Mouse (Mus musculus) frontal cortex, postnatal 25 days (tissue): Measurements from ENCODE around the gene Gmpr2.

ENCODE experiments used
- DNase-seq, 2 experiments: peaks; one replicate each; pipeline ENCODE4 v3.0.0; 2022; ENCODE audit warnings: low spot score in 2 of 2

Gmpr2 gene

GRCm38 (mm10) chr14:55671833-55672740 lies at the start of gene Gmpr2, which contains the start of gene Nedd8:
Gmpr2 (plus strand) TSS chr14:55671941.
Nedd8 (minus strand) TSS chr14:55672124.
- DNase-seq, result peak; percentile 87 to 90

GRCm38 (mm10) chr14:55628077-55628827 lies 43.5 kb upstream of the Gmpr2 start:
- DNase-seq, result no peak

- DNase-seq, result peak; percentile 25 to 41
These were observed 42.4 kb upstream of the Gmpr2 start for GRCm38 (mm10) chr14:55629312-55629711.

GRCm38 (mm10) chr14:55634874-55635522 lies 36.7 kb upstream of the Gmpr2 start:
- DNase-seq, result no peak

GRCm38 (mm10) chr14:55635523-55636007 lies 36.2 kb upstream of the Gmpr2 start, which contains the start of gene Ipo4:
Ipo4 (minus strand) TSS chr14:55635957.
- peak; percentile 64 to 79 for DNase-seq

GRCm38 (mm10) chr14:55637795-55638194 lies 33.9 kb upstream of the Gmpr2 start, which contains the start of gene Gm49378:
Gm49378 (minus strand) TSS chr14:55637895.
- DNase-seq, result no peak

- DNase-seq, result no peak
These were observed 30.9 kb upstream of the Gmpr2 start for GRCm38 (mm10) chr14:55640816-55641215.

GRCm38 (mm10) chr14:55641291-55641690 lies 30.4 kb upstream of the Gmpr2 start:
- no peak for DNase-seq

GRCm38 (mm10) chr14:55642679-55643059 lies 29.1 kb upstream of the Gmpr2 start:
- DNase-seq, result no peak

- DNase-seq, result peak; percentile 79 to 81
These were observed 28.5 kb upstream of the Gmpr2 start, which contains the start of gene Tm9sf1 for GRCm38 (mm10) chr14:55643060-55643907. Tm9sf1 (minus strand) TSS chr14:55643806.

GRCm38 (mm10) chr14:55644261-55644888 lies 27.4 kb upstream of the Gmpr2 start:
- DNase-seq, result no peak

GRCm38 (mm10) chr14:55649884-55650283 lies 21.9 kb upstream of the Gmpr2 start, which contains the start of gene Tssk4:
Tssk4 (plus strand) TSS chr14:55650184.
- no peak for DNase-seq

- DNase-seq, result no peak
These were observed 20.2 kb upstream of the Gmpr2 start for GRCm38 (mm10) chr14:55651528-55651927.

GRCm38 (mm10) chr14:55656935-55657334 lies 14.8 kb upstream of the Gmpr2 start:
- DNase-seq, result no peak

- no peak for DNase-seq
These were observed 13.7 kb upstream of the Gmpr2 start for GRCm38 (mm10) chr14:55658011-55658410.

- DNase-seq, result peak; percentile 58 to 69
These were observed 11.7 kb upstream of the Gmpr2 start, which contains the start of gene Mdp1 for GRCm38 (mm10) chr14:55659960-55660573. Mdp1 (minus strand) TSS chr14:55660508.

GRCm38 (mm10) chr14:55660636-55661035 lies 11.1 kb upstream of the Gmpr2 start:
- DNase-seq, result no peak

- no peak for DNase-seq
These were observed 282 bp upstream of the Gmpr2 start for GRCm38 (mm10) chr14:55671486-55671832.

- DNase-seq, result no peak
These were observed 960 bp downstream of the Gmpr2 start for GRCm38 (mm10) chr14:55672741-55673060.

GRCm38 (mm10) chr14:55677615-55678014 lies 5.9 kb downstream of the Gmpr2 start:
- no peak for DNase-seq
